ENCODE assay signal across 30 mouse cellular contexts in genomic region chr4:101002961-101003360, GRCm38 (mm10). TPM values are rescaled to one million over a fixed set of nuclear protein-coding genes. Genes with fewer than 3 reads are reported as not detected.
DNase-seq lines count a peak whose midpoint lies in the region; ATAC-seq and TF ChIP-seq lines count a peak whose summit lies in the region.
"Had no signal": no experiment of that assay in that cellular context is flagged by ENCODE, and none has a peak within 500 bp of the region (broad histone marks: within the 10 kb centered on the region; RNA-seq: fewer than 3 reads in every experiment).

No protein-coding gene starts in this region.

- H3K9me3 ChIP-seq in embryonic facial prominence, embryonic 13.5 days: no peaks in the 10 kb centered on the region
- no peaks in the 10 kb centered on the region for H3K9me3 ChIP-seq in embryonic facial prominence, embryonic 10.5 days
- H3K9me3 ChIP-seq in limb, embryonic 11.5 days (ENCODE audit: control insufficient read depth, low read length): no peaks in the 10 kb centered on the region
- no peaks in the 10 kb centered on the region for H3K9me3 ChIP-seq in limb, embryonic 10.5 days (replicated peaks)
- H3K9me3 ChIP-seq in E14TG2a.4 (ENCODE audit: low read length): no peaks in the 10 kb centered on the region
- H3K9me3 ChIP-seq: embryonic facial prominence, embryonic 15.5 days; forebrain, embryonic 12.5 days; hindbrain, embryonic 15.5 days; limb, embryonic 15.5 days; liver, embryonic 13.5 days; midbrain, embryonic 12.5 days; neural tube, embryonic 13.5 days had no signal

- 0 out of 2 replicates have a peak, but pooled peaks have one; percentile 6 for TF ChIP-seq CTCF in E14TG2a.4 (conservative IDR thresholded peaks at IDR 0.05; ENCODE audit: low read length)

- H3K27ac ChIP-seq in embryonic facial prominence, embryonic 13.5 days: no peak overlapping the region
- no peak overlapping the region for H3K27ac ChIP-seq in embryonic facial prominence, embryonic 10.5 days (replicated peaks)
- no peak overlapping the region for H3K27ac ChIP-seq in limb, embryonic 11.5 days (replicated peaks; ENCODE audit: low read depth, low read length)
- H3K27ac ChIP-seq in limb, embryonic 10.5 days: no peak overlapping the region
- H3K27ac ChIP-seq: embryonic facial prominence, embryonic 15.5 days; forebrain, embryonic 12.5 days; hindbrain, embryonic 15.5 days; layer of hippocampus, adult 2 months; limb, embryonic 15.5 days; liver, embryonic 13.5 days; midbrain, embryonic 12.5 days; neural tube, embryonic 13.5 days had no signal

- H3K9ac ChIP-seq in embryonic facial prominence, embryonic 13.5 days: no peak overlapping the region
- no peak overlapping the region for H3K9ac ChIP-seq in limb, embryonic 11.5 days (ENCODE audit: low read length)
- H3K9ac ChIP-seq: embryonic facial prominence, embryonic 15.5 days; forebrain, embryonic 12.5 days; hindbrain, embryonic 15.5 days; limb, embryonic 15.5 days; liver, embryonic 13.5 days; midbrain, embryonic 12.5 days; neural tube, embryonic 13.5 days had no signal

- ATAC-seq in embryonic facial prominence, embryonic 13.5 days (ENCODE audit: insufficient number of reproducible peaks, insufficient read depth, low FRiP score, low TSS enrichment, low read depth): 0 out of 2 replicates have a peak, but pooled peaks have one; percentile 52
- 0 out of 2 replicates have a peak, but pooled peaks have one; percentile 39 for ATAC-seq in limb, embryonic 11.5 days (ENCODE audit: insufficient number of reproducible peaks, low FRiP score, low TSS enrichment, low read depth)
- ATAC-seq: inflammation-experienced regulatory T-cells, adult 6 months; lung, postnatal 0 days had no signal

- 0 out of 2 replicates have a peak, but pooled peaks cover 2% of the 10 kb centered on the region for H3K4me1 ChIP-seq in embryonic facial prominence, embryonic 13.5 days
- H3K4me1 ChIP-seq in embryonic facial prominence, embryonic 10.5 days: no peaks in the 10 kb centered on the region
- no peaks in the 10 kb centered on the region for H3K4me1 ChIP-seq in limb, embryonic 11.5 days (ENCODE audit: control insufficient read depth, insufficient read depth, low read length)
- H3K4me1 ChIP-seq in limb, embryonic 10.5 days: no peaks in the 10 kb centered on the region
- peaks cover 8% of the 10 kb centered on the region; the same call in 1 of the 2 replicates for H3K4me1 ChIP-seq in E14TG2a.4 (replicated peaks; ENCODE audit: low read depth, low read length)
- H3K4me1 ChIP-seq: embryonic facial prominence, embryonic 15.5 days; hindbrain, embryonic 15.5 days; limb, embryonic 15.5 days had no signal

- no peak for DNase-seq in embryonic facial prominence, embryonic 10.5 days (ENCODE audit: low spot score)
- no peak for DNase-seq in limb, embryonic 11.5 days (ENCODE audit: low spot score)
- DNase-seq in limb, embryonic 10.5 days (ENCODE audit: low spot score): no peak
- peak; percentile 38 for DNase-seq in R1 (ENCODE audit: low read depth, low spot score)
- no peak for DNase-seq in embryo, embryonic 10.5 days (ENCODE audit: low spot score)
- DNase-seq: adrenal gland, postnatal 10 days; cerebellum, adult 11 months; cerebellum, adult 9-11 months; gastrocnemius, postnatal 10 days; heart, postnatal 4 days; kidney, adult 2 months; kidney, postnatal 36 days; liver, embryonic 13.5 days; lung, adult 18-20 months; thymus, postnatal 14 days had no signal

- no peak overlapping the region for H3K4me3 ChIP-seq in embryonic facial prominence, embryonic 13.5 days
- no peak overlapping the region for H3K4me3 ChIP-seq in embryonic facial prominence, embryonic 10.5 days
- H3K4me3 ChIP-seq in limb, embryonic 11.5 days (ENCODE audit: low read depth, low read length): no peak overlapping the region
- no peak overlapping the region for H3K4me3 ChIP-seq in limb, embryonic 10.5 days
- H3K4me3 ChIP-seq in E14TG2a.4 (replicated peaks; ENCODE audit: low read length): peak overlapping the region; percentile 68
- H3K4me3 ChIP-seq: embryonic facial prominence, embryonic 15.5 days; forebrain, embryonic 12.5 days; hindbrain, embryonic 15.5 days; layer of hippocampus, adult 2 months; limb, embryonic 15.5 days; liver, embryonic 13.5 days; midbrain, embryonic 12.5 days; neural tube, embryonic 13.5 days had no signal

- 94% methylated on average over 16 of the region's 16 CpGs for WGBS in embryonic facial prominence, embryonic 13.5 days
- WGBS in embryonic facial prominence, embryonic 10.5 days: 94% methylated on average over 16 of the region's 16 CpGs
- 94% methylated on average over 16 of the region's 16 CpGs for WGBS in limb, embryonic 11.5 days
- WGBS in limb, embryonic 10.5 days: 97% methylated on average over 16 of the region's 16 CpGs

- H3K36me3 ChIP-seq in embryonic facial prominence, embryonic 13.5 days: peaks cover 80% of the 10 kb centered on the region
- H3K36me3 ChIP-seq in embryonic facial prominence, embryonic 10.5 days (replicated peaks): peaks cover 77% of the 10 kb centered on the region
- peaks cover 10% of the 10 kb centered on the region for H3K36me3 ChIP-seq in limb, embryonic 11.5 days (ENCODE audit: control insufficient read depth, insufficient read depth, low read length)
- peaks cover 86% of the 10 kb centered on the region for H3K36me3 ChIP-seq in limb, embryonic 10.5 days
- no peaks in the 10 kb centered on the region for H3K36me3 ChIP-seq in E14TG2a.4 (ENCODE audit: insufficient read depth, low read length)
- H3K36me3 ChIP-seq: hindbrain, embryonic 15.5 days had no signal

- H3K4me2 ChIP-seq in embryonic facial prominence, embryonic 13.5 days: no peak overlapping the region
- H3K4me2 ChIP-seq in limb, embryonic 11.5 days (ENCODE audit: low read depth, severe bottlenecking): no peak overlapping the region
- H3K4me2 ChIP-seq: embryonic facial prominence, embryonic 15.5 days; forebrain, embryonic 12.5 days; heart, embryonic 11.5 days; hindbrain, embryonic 15.5 days; limb, embryonic 15.5 days; liver, embryonic 13.5 days; midbrain, embryonic 12.5 days; neural tube, embryonic 13.5 days had no signal

- no peaks in the 10 kb centered on the region for H3K27me3 ChIP-seq in embryonic facial prominence, embryonic 13.5 days
- H3K27me3 ChIP-seq in embryonic facial prominence, embryonic 10.5 days (replicated peaks; ENCODE audit: low read depth, poor library complexity, severe bottlenecking): no peaks in the 10 kb centered on the region
- no peaks in the 10 kb centered on the region for H3K27me3 ChIP-seq in limb, embryonic 11.5 days (ENCODE audit: control insufficient read depth, insufficient read depth, low read length)
- H3K27me3 ChIP-seq in limb, embryonic 10.5 days (ENCODE audit: low read depth, poor library complexity, severe bottlenecking): no peaks in the 10 kb centered on the region
- H3K27me3 ChIP-seq in E14TG2a.4 (ENCODE audit: insufficient read depth, low read length): peaks cover 8% of the 10 kb centered on the region; the same call in 1 of the 2 replicates
- H3K27me3 ChIP-seq: embryonic facial prominence, embryonic 15.5 days; forebrain, embryonic 12.5 days; hindbrain, embryonic 15.5 days; limb, embryonic 15.5 days; liver, embryonic 13.5 days; midbrain, embryonic 12.5 days; neural tube, embryonic 13.5 days had no signal

RNA-seq across cellular contexts. Expression of gene Gm10577, which starts 17.5 kb away (rescaled TPM):
- not detected in 2 replicates for polyA plus RNA-seq in embryonic facial prominence, embryonic 13.5 days (2015; fragmentation: Nextera tagmentation; extraction: Ambion mirVana)
- polyA plus RNA-seq in embryonic facial prominence, embryonic 10.5 days (2016; fragmentation: Nextera tagmentation; extraction: Ambion mirVana): not detected in 2 replicates
- not detected in 2 replicates for polyA plus RNA-seq in limb, embryonic 11.5 days (2014; fragmentation: Nextera tagmentation; extraction: Ambion mirVana)
- not detected in 2 replicates for polyA plus RNA-seq in limb, embryonic 10.5 days (2016; fragmentation: Nextera tagmentation; extraction: Ambion mirVana)
- polyA plus RNA-seq: embryonic facial prominence, embryonic 15.5 days; forebrain, embryonic 12.5 days; gonadal fat pad, adult 2 months; heart, embryonic 11.5 days; heart, embryonic 16.5 days; hindbrain, embryonic 15.5 days; inflammation-experienced regulatory T-cells, adult 6 months; kidney, adult 2 months; kidney, embryonic 16.5 days; limb, embryonic 15.5 days; liver, embryonic 13.5 days; lung, postnatal 0 days; midbrain, embryonic 12.5 days; neural tube, embryonic 13.5 days had no signal
